Mouse (Mus musculus) CH12.LX (cell line): ENCODE measurements at regions not wholly inside any gene's neighbourhood (a gene's known extent, or its start where the extent isn't known, plus 50 kb on each side); places are given as distances from the start of the nearest gene placed in this dataset.

Source experiments
- CTCF ChIP-seq, 2 experiments: IDR thresholded peaks in 1 of 2; conservative IDR thresholded peaks in 1 of 2; 2 replicates each; pipeline ENCODE4 v1.5.1; 2011 to 2012; ENCODE audit warnings: low read depth in 2 of 2, low read length in 2 of 2, improper control_type of control experiment in 1 of 2, inconsistent platforms in 1 of 2, mild to moderate bottlenecking in 1 of 2, moderate library complexity in 1 of 2
- MAX ChIP-seq: IDR thresholded peaks from 2 replicates; pipeline ENCODE4 v1.6.1; 2011; ENCODE audit warnings: low read length, improper control_type of control experiment

DNA sequence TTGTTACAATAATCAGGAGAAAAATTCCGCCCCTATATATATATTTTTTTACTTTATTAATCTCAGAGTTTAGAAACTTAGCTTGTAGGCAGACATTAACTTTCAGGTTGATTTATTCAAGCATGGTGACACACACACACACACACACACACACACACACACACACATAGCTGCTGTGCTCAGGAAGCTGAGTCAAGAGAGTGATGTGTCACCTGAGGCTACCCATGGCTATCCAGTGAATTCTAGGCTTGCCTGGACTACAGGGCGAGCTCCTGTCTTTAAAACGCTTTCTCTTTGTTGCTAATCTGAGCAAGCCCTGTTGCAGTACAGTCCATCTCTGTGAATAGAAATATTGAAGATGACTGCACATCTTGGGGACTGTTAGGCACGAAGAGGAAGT, 64.4 kb upstream of the Mkln1 start:
- no peak for TF ChIP-seq CTCF (conservative IDR thresholded peaks at IDR 0.05 in 1 of 2, IDR thresholded peaks at IDR 0.05 in 1 of 2; ENCODE audit: low read depth in 2 of 2, low read length in 2 of 2)
- TF ChIP-seq MAX = no peak
